Mouse (Mus musculus): Measurements from ENCODE around the gene Opa3. TPM values are rescaled to one million over a fixed set of nuclear protein-coding genes. Genes with fewer than 3 reads are reported as not detected.

Gene Opa3
- polyA plus RNA-seq, 1 experiment from 2014 or later: 20.7 TPM

GRCm38 (mm10) chr7:19235092-19235671, 7.0 kb downstream of the Opa3 start:
- H3K36me3 ChIP-seq (ENCODE audit: control insufficient read depth, insufficient read depth, low read length): peaks cover 4% of the 10 kb centered on the region; the same call in 1 of the 2 replicates
- WGBS: 64% methylated on average over 2 of the region's 2 CpGs
- no peak overlapping the region for H3K27ac ChIP-seq (replicated peaks)
- no peak overlapping the region for H3K4me2 ChIP-seq (replicated peaks; ENCODE audit: low read depth)
- 0 out of 2 replicates have a peak, but pooled peaks cover 2% of the 10 kb centered on the region for H3K4me1 ChIP-seq (replicated peaks; ENCODE audit: control insufficient read depth, insufficient read depth)
- DNase-seq (ENCODE audit: low spot score): no peak
- TF ChIP-seq EP300 (optimal IDR thresholded peaks at IDR 0.05): no peak
- no peak for TF ChIP-seq CTCF (IDR thresholded peaks at IDR 0.05; ENCODE audit: low read depth)
- no peaks in the 10 kb centered on the region for H3K27me3 ChIP-seq (ENCODE audit: control insufficient read depth, insufficient read depth, low read length)
- no peak overlapping the region for H3K9ac ChIP-seq (ENCODE audit: low read length)
- H3K4me3 ChIP-seq (ENCODE audit: low read depth, low read length): no peak overlapping the region
- peak; percentile 60 for ATAC-seq (ENCODE audit: low FRiP score, low TSS enrichment)
- no peaks in the 10 kb centered on the region for H3K9me3 ChIP-seq (ENCODE audit: control insufficient read depth, low read length)

DNA sequence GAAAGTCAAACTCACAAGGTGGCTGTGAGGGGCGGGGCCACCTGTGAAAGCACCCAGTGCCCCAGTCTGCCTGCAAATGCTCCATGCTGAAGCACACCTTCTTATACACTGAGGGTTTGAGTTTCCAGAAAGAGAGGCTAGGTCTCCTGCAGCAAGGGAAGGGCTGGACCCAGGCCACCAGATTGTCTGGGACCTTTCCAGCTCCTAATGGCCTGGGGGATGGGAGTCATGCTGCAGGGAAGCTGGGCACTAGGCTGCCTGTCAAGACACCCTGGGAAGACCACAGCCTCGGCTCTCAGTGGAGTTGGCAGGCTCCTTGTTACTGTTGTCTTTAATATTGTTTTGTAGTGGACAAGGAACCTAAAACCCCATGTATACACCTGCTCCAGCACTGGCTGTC, 8.3 kb downstream of the Opa3 start:
- ATAC-seq (ENCODE audit: low FRiP score, low TSS enrichment) (no peak), DNase-seq (ENCODE audit: low spot score) (no peak)
- Histone ChIP-seq H3K27ac (replicated peaks) (no peak overlapping the region), H3K4me1 (replicated peaks; ENCODE audit: control insufficient read depth, insufficient read depth) (0 out of 2 replicates have a peak, but pooled peaks cover 2% of the 10 kb centered on the region), H3K27me3 (ENCODE audit: control insufficient read depth, insufficient read depth, low read length) (no peaks in the 10 kb centered on the region), H3K4me3 (ENCODE audit: low read depth, low read length) (no peak overlapping the region), H3K9me3 (ENCODE audit: control insufficient read depth, low read length) (no peaks in the 10 kb centered on the region), H3K4me2 (replicated peaks; ENCODE audit: low read depth) (no peak overlapping the region), H3K9ac (ENCODE audit: low read length) (0 out of 2 replicates have a peak overlapping the region, but pooled peaks have one; percentile 27), H3K36me3 (ENCODE audit: control insufficient read depth, insufficient read depth, low read length) (peaks cover 4% of the 10 kb centered on the region; the same call in 1 of the 2 replicates)
- TF ChIP-seq CTCF (IDR thresholded peaks at IDR 0.05; ENCODE audit: low read depth) (no peak), EP300 (optimal IDR thresholded peaks at IDR 0.05) (no peak)
- 55% methylated on average over 2 of the region's 2 CpGs for WGBS

GRCm38 (mm10) chr7:19238344-19238743, 10.2 kb downstream of the Opa3 start:
- Histone ChIP-seq H3K4me3 (ENCODE audit: low read depth, low read length) (no peak overlapping the region), H3K4me2 (replicated peaks; ENCODE audit: low read depth) (no peak overlapping the region), H3K4me1 (replicated peaks; ENCODE audit: control insufficient read depth, insufficient read depth) (0 out of 2 replicates have a peak, but pooled peaks cover 2% of the 10 kb centered on the region), H3K9me3 (ENCODE audit: control insufficient read depth, low read length) (no peaks in the 10 kb centered on the region), H3K27me3 (ENCODE audit: control insufficient read depth, insufficient read depth, low read length) (no peaks in the 10 kb centered on the region), H3K36me3 (ENCODE audit: control insufficient read depth, insufficient read depth, low read length) (peaks cover 4% of the 10 kb centered on the region; the same call in 1 of the 2 replicates), H3K27ac (replicated peaks) (no peak overlapping the region), H3K9ac (ENCODE audit: low read length) (no peak overlapping the region)
- DNase-seq (ENCODE audit: low spot score) (no peak), ATAC-seq (ENCODE audit: low FRiP score, low TSS enrichment) (no peak)
- TF ChIP-seq EP300 (optimal IDR thresholded peaks at IDR 0.05) (no peak), CTCF (IDR thresholded peaks at IDR 0.05; ENCODE audit: low read depth) (no peak)
- WGBS: 85% methylated on average over 4 of the region's 4 CpGs

DNA sequence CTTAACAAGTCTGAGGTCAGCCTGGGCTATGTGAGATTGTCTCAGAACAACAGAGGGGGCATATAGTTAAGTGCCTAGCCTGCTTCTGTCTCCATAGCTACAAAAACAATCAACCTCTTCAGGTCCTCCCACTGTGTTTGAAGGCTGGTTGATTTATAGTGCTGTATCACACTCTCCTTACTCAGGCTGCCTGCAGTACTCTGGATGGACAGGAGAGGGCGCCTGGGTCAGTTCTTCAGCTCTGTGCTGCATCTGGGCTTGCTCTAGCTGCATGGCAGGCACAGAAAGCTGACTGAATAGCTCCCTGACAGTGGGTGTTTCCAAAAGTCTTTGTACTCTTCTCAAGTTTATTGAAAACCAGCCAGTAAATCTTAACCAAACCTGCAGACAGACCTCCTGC, 11.3 kb downstream of the Opa3 start:
- ATAC-seq (ENCODE audit: low FRiP score, low TSS enrichment) (peak; percentile 85), DNase-seq (ENCODE audit: low spot score) (peak; percentile 93)
- 0 out of 2 replicates have a peak, but pooled peaks cover 2% of the 10 kb centered on the region for H3K4me1 ChIP-seq (replicated peaks; ENCODE audit: control insufficient read depth, insufficient read depth)
- 0% methylated on average over 1 of the region's 1 CpGs for WGBS
- TF ChIP-seq CTCF (IDR thresholded peaks at IDR 0.05; ENCODE audit: low read depth) (peak; percentile 97), EP300 (optimal IDR thresholded peaks at IDR 0.05) (no peak)
- no peak overlapping the region for H3K4me2 ChIP-seq (replicated peaks; ENCODE audit: low read depth)
- H3K27ac ChIP-seq (replicated peaks): peak overlapping the region; percentile 56
- peaks cover 4% of the 10 kb centered on the region; the same call in 1 of the 2 replicates for H3K36me3 ChIP-seq (ENCODE audit: control insufficient read depth, insufficient read depth, low read length)
- no peaks in the 10 kb centered on the region for H3K9me3 ChIP-seq (ENCODE audit: control insufficient read depth, low read length)
- H3K4me3 ChIP-seq (ENCODE audit: low read depth, low read length): no peak overlapping the region
- H3K9ac ChIP-seq (ENCODE audit: low read length): no peak overlapping the region
- no peaks in the 10 kb centered on the region for H3K27me3 ChIP-seq (ENCODE audit: control insufficient read depth, insufficient read depth, low read length)

DNA sequence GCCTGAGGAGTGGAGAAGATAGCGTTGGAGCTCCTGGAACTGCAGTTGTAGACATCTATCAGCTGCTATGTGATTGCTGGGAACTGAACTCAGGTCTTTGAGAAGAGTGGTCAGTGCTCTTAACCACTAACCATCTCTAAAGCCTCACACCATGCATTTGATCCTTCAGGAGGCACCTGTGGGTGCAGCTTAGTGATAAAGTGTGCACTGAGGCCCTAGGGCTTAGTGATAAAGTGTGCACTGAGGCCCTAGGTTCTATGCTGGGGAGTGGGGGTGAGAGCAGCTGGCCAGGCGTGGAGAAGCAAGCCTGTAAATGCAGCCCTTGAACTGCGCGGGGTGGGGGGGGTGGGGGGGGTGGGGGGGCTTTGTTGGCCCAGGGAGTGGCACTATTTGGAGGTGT, 11.9 kb downstream of the Opa3 start:
- no peak for ATAC-seq (ENCODE audit: low FRiP score, low TSS enrichment)
- no peak overlapping the region for H3K4me2 ChIP-seq (replicated peaks; ENCODE audit: low read depth)

DNA sequence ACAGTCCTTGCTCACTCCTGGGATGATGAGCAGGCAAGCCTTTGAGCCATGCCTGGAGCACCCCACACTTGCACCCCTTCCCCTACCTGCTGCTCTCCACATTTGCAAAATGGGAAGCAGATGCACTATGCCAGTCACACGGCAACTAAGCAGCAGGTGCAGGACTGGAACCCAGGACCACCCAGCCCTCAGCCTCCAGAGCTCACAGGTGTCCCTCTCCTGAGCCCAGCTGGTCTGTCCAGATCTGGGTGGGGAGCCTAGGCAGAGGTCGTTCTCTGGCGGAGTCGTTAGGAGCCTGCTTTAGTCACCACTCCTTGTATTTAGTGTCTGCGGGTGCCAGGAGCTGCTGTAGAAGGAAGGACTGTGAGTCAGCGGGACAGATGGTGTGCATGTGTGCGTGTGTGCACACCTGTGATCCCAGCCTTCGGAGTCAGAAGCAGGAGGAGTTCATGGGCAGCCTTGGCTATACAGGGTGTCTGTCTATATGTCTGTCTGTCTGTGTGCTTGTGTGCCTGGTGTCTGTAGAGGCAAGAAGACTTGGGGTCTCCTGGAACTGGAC, 12.8 kb downstream of the Opa3 start:
- Histone ChIP-seq H3K36me3 (ENCODE audit: control insufficient read depth, insufficient read depth, low read length) (no peaks in the 10 kb centered on the region), H3K9ac (ENCODE audit: low read length) (no peak overlapping the region), H3K27me3 (ENCODE audit: control insufficient read depth, insufficient read depth, low read length) (no peaks in the 10 kb centered on the region), H3K9me3 (ENCODE audit: control insufficient read depth, low read length) (no peaks in the 10 kb centered on the region), H3K27ac (replicated peaks) (peak overlapping the region; percentile 49), H3K4me2 (replicated peaks; ENCODE audit: low read depth) (no peak overlapping the region), H3K4me3 (ENCODE audit: low read depth, low read length) (no peak overlapping the region), H3K4me1 (replicated peaks; ENCODE audit: control insufficient read depth, insufficient read depth) (0 out of 2 replicates have a peak, but pooled peaks cover 2% of the 10 kb centered on the region)
- ATAC-seq (ENCODE audit: low FRiP score, low TSS enrichment): peak; percentile 74
- 63% methylated on average over 8 of the region's 8 CpGs for WGBS
- TF ChIP-seq CTCF (IDR thresholded peaks at IDR 0.05; ENCODE audit: low read depth): no peak
- no peak for TF ChIP-seq EP300 (optimal IDR thresholded peaks at IDR 0.05)
- DNase-seq (ENCODE audit: low spot score): peak; percentile 54

More for the DNA sequence above, 11.9 kb downstream of the Opa3 start:
- no peak overlapping the region for H3K4me3 ChIP-seq (ENCODE audit: low read depth, low read length)
- no peaks in the 10 kb centered on the region for H3K9me3 ChIP-seq (ENCODE audit: control insufficient read depth, low read length)
- peak overlapping the region; percentile 56 for H3K27ac ChIP-seq (replicated peaks)
- H3K9ac ChIP-seq (ENCODE audit: low read length): no peak overlapping the region
- no peak for DNase-seq (ENCODE audit: low spot score)
- TF ChIP-seq EP300 (optimal IDR thresholded peaks at IDR 0.05) (no peak), CTCF (IDR thresholded peaks at IDR 0.05; ENCODE audit: low read depth) (no peak)
- 0 out of 2 replicates have a peak, but pooled peaks cover 2% of the 10 kb centered on the region for H3K4me1 ChIP-seq (replicated peaks; ENCODE audit: control insufficient read depth, insufficient read depth)
- WGBS: 39% methylated on average over 4 of the region's 4 CpGs
- H3K36me3 ChIP-seq (ENCODE audit: control insufficient read depth, insufficient read depth, low read length): peaks cover 4% of the 10 kb centered on the region; the same call in 1 of the 2 replicates
- no peaks in the 10 kb centered on the region for H3K27me3 ChIP-seq (ENCODE audit: control insufficient read depth, insufficient read depth, low read length)
